Mouse (Mus musculus): ENCODE data around the gene Eml6.
"Not testable (repeated sequence)": the region's sequence is repeated elsewhere in the genome, so short reads cannot be mapped to it uniquely, and the experiment has no call there.

The Eml6 gene

DNA sequence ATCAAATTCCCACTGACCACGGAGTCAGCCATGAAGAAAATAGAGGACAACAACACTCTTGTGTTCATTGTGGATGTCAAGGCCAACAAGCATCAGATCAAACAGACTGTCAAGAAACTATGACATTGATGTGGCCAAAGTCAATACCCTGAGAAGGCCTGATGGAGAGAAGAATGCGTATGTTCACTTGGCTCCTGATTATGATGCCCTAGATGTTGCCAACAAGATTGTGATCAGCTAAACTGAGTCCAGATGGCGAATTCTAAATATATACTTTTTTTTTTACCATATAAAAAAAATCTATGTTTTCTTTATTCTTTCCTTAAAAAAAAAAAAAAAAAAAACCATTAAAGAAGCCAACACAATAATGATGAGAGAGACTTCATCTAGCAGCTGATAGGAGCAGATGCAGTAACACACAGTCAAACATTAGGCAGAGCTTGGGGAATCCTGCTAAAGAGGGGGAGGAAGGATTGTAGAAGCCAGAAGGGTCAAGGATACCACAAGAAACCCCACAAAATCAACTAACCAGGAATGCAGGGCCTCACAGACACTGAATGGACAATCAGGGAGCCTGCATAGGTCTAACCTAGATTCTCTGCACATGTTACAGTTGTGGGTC lies 185.1 kb downstream of the Eml6 start:
- no peak for DNase-seq (ENCODE audit: low read depth, low spot score)

DNA sequence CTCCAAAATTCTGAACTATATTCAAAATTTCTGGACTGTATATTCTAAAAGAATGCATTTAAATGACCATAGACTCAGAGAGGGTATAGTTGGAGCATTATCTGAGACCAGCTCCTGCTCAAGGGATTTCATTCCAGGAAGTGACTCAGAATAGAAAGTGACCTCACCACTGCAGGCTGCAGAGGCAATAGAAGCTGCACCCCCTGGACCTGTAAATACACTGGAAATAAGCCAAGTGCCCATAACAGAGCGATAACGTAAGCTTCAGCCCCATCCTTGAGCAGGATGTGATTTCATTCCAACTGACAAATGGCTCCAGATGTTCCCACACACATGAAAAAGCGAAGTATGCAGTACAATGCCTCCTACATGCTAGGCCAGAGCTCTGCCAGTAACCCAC lies 186.1 kb downstream of the Eml6 start:
- DNase-seq (ENCODE audit: low read depth, low spot score) = no peak

- no peak for DNase-seq (ENCODE audit: low read depth, low spot score)
Observed at GRCm38 (mm10) chr11:29837066-29837465, 188.8 kb downstream of the Eml6 start.

GRCm38 (mm10) chr11:29827729-29828128 lies 198.1 kb downstream of the Eml6 start:
- no peak for DNase-seq (ENCODE audit: low read depth, low spot score)

GRCm38 (mm10) chr11:29826001-29826400 lies 199.8 kb downstream of the Eml6 start:
- no peak for DNase-seq (ENCODE audit: low read depth, low spot score)

GRCm38 (mm10) chr11:29825271-29825718 lies 200.5 kb downstream of the Eml6 start, which contains the start of gene 4931440F15Rik:
Gene 4931440F15Rik, minus strand, starts transcription at chr11:29825668.
- DNase-seq (ENCODE audit: low read depth, low spot score) = not testable (repeated sequence)

GRCm38 (mm10) chr11:29824474-29825270 lies 201.2 kb downstream of the Eml6 start:
- not testable (repeated sequence) for DNase-seq (ENCODE audit: low read depth, low spot score)

DNA sequence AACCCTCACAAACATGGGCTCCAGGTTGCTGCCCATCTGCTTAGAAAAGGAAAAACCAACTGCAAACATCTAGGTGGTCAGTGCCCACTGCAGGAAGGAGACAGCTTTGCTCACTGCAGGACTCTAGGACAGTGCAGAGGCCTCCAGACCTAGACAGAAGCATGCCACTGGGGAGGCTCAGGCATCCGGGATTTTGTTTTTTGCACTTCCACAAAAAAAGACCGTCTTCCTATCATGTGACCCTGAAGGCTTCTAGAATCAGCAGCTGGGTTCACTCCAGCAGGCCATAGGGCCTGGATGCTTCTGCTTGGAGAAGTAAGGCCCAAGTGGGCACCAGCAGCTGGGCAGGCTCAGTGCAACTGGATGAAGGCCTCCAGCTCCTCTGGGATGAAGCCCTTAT lies 202.7 kb downstream of the Eml6 start:
- DNase-seq (ENCODE audit: low read depth, low spot score) = no peak

GRCm38 (mm10) chr11:29815670-29816069 lies 210.2 kb downstream of the Eml6 start:
- no peak for DNase-seq (ENCODE audit: low read depth, low spot score)

DNA sequence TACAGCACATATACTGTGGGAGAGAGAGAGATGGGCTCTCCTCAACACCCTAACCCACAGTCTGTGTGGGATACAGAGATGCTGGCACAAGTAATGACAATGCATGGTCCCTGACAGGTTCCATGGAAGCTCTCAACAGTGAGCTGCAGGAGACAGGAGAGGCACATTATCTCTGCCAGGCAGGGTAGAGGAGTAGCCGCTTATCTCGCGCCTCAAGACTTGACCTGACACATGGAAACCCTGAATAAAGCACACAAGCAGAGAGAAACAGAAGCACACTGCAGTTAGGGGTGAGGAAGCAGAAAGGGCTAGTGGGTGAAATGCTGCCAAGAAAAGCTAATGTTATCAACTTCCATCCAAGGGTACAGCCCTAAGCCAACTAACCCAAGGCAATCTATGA lies 210.6 kb downstream of the Eml6 start:
- DNase-seq (ENCODE audit: low read depth, low spot score) = no peak

- no peak for DNase-seq (ENCODE audit: low read depth, low spot score)
Observed at GRCm38 (mm10) chr11:29813267-29813666, 212.6 kb downstream of the Eml6 start.

- DNase-seq (ENCODE audit: low read depth, low spot score) = no peak
Observed at GRCm38 (mm10) chr11:29812475-29812874, 213.4 kb downstream of the Eml6 start.

- no peak for DNase-seq (ENCODE audit: low read depth, low spot score)
Observed at GRCm38 (mm10) chr11:29810324-29810723, 215.5 kb downstream of the Eml6 start.

DNA sequence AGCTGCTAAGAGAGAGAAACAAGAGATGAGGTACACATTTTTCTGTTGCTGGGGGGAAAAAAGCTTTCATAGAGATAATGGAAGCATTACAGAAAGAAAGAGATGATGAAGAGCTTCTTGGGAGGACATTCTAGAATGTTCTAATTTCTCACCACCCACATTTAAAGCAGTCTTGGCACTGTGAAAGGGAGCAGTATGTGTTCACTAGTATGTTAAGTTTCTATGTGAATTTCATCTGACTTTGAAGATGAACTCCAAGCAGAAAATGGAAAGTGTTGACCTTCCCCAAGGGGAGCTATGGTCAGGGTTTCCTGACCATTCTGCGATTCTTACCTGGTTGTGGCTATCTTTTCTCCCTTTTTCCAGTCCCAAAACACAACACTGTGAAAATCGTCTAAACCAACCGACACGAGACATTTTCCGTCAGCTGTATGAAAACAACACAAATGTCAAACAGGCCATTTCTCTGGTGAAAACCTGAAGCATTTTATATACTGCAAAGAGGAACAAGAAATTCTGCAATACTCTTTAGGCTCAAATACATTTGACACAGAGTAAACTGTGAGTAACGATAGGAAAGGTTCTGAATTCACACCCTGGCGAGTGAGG lies 216.7 kb downstream of the Eml6 start:
- no peak for DNase-seq (ENCODE audit: low read depth, low spot score)

DNA sequence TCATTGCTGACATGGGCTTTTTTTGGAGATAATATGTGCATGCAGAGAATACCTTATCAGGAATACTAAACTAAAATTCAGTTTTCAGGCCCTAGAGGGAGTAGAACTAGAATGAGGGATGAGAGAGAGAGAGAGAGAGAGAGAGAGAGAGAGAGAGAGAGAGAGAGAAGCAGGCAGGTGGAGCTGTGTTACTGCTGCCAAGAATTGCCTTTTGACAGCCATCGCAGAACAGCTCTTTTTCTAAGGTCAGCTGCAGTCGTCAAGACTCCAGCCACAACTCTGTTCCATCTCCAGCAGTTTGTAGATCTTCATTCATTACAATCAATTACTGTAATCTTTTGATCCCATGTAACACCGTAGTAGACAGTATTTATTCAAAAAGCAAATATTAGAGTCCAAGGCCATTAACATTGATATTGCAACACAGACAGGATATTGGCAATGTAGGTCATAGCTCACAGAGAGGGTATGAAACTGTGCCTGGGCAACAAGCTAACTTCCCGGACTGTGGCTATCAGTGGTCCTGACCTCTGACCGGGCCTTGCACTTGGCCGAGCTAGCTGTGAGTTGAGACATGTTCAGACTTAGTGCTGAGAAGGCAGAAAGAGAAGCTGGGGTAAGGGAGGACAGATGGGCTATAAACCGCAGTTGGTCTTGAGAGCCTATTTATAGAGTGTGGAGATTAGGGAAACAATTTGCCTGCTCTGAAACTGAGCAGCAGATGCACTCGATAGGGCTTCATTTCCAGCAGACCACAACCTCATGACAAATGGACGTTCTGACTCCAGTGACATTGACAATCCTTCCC lies 217.5 kb downstream of the Eml6 start:
- no peak for DNase-seq (ENCODE audit: low read depth, low spot score)

DNA sequence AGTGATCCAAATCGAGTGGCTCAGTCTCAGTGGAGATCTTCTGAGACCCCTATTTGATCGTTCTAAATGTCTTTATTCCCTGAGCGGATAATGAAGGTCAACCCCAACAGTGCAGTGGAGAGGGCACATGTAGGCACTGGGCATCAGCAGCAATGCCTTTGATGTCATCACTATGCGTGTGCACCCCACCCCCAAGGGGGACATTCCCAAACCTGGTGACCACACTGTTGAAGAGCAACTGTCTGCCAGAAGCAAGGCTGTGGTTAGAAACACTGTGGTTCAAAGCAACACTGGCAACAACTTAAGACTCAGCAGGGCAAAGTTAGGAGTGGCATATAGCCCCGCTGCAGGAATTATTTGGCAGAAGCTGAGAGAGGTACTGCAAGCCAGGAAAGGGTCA lies 218.5 kb downstream of the Eml6 start:
- no peak for DNase-seq (ENCODE audit: low read depth, low spot score)

DNA sequence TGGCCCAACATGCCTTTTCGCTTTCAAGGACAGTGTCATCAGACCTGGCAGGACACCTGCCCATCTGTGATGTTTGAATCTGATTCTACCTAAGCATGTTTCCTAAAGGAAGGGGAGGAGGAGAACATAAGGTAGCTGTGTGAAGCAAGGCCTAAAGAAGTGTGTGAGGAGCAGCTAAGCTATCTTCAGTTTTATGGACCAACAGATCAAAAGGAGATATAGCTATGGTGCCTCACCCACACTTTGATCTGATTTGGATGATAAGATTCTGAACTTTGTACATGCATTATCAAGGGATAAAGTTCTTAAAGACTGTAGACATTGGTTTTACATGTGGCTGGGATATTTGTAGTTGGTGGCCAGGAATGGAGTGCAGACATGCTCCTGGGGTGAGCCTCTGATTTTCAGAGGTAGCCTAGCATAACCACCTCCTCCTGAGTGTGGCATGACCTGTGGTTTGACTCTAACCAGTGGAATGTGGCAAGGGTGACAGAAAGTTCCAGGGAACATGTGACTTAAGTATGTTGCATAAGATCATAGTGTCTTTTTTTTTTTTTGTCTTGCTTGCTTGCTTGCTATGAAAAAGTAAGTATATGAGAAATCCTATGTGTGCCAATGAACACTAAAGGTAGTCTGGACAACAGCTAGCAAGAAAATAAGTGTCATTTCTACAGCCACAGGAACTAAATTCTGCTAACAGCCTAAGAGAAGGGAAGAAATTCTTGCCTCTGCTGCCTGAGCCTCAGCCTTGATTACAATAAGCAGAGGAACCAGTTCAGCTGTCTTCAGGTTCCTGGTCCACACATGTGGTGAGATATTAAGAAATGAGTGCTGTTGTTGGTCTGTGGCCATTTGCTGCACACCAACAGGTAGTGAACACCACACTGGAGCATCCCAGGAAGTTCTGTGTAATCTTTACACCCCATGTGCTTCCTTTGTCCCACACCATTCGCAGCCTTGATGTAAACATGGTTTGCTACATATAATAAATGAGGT lies 224.1 kb downstream of the Eml6 start:
- no peak for DNase-seq (ENCODE audit: low read depth, low spot score)

DNA sequence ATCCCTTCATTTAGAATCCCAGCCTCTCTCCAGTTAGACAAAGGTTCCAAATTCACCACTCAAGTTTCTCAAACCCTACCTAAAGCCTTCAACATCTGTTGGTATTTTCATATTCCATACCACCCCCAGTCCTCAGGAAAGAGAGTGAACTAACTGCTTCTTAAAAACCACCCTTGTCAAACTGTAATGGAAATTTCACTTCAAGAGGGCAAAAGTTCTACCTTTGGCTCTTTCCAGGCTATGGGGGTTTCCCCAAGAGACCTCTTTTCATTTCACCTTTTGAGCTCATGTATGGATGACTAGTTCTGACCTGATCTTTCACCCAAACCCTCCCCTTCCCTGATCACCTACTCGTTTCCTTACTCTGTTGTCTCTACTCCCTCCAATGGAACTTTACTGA lies 226.0 kb downstream of the Eml6 start:
- no peak for DNase-seq (ENCODE audit: low read depth, low spot score)

DNA sequence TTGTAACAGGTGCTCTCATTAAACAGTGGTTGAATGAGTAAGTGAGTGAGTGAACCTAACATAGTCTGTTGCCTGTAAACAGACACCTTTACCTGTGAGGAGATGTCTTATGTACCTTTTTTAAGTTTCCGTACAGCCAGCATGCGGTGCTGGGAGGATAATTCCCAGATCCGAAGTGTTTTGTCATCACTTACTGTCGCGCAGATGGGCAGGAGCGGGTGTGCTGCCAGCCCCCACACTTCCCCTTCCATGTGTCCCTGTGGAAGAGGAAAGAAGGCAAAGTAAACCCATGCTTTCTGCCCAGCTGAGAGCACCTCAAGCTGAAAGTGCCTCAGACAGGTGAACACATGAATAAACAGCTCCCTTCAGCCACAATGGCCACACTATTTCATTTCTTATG lies 230.7 kb downstream of the Eml6 start:
- no peak for DNase-seq (ENCODE audit: low read depth, low spot score)

- no peak for DNase-seq (ENCODE audit: low read depth, low spot score)
Observed at GRCm38 (mm10) chr11:29794475-29794874, 231.4 kb downstream of the Eml6 start.

GRCm38 (mm10) chr11:29790796-29791195 lies 235.0 kb downstream of the Eml6 start:
- DNase-seq (ENCODE audit: low read depth, low spot score) = no peak

Data from brain, embryonic 18.5 days (tissue).